In the genomic region with DNA sequence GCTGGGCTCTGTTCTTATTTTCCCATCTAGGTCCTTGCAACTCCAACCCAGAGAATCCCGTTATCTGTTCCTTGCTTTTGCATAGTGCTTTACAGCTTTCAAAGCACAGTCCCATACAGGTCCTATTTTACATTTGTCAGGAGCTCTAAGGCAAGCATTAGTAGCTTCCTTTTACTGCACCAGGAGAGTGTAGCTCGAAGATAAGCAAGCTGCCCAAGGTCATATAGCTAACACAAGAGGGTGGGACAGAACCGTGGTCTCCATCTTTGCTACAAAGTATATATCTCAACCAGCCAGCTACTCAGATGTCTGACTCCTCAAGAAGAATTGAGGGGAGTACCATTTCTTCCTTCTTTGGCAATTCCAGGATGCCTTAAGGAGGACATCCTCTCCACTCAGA, we compare ENCODE assay signal across 17 mouse cellular contexts. TPM values are rescaled to one million over a fixed set of nuclear protein-coding genes. Genes with fewer than 3 reads are reported as not detected.
A peak's percentile ranks its signal among the peaks of the same experiment; 100 is the strongest.
DNase-seq lines count a peak whose midpoint lies in the region; ATAC-seq and TF ChIP-seq lines count a peak whose summit lies in the region.
"Had no signal": no experiment of that assay in that cellular context is flagged by ENCODE, and none has a peak within 500 bp of the region (broad histone marks: within the 10 kb centered on the region; RNA-seq: fewer than 3 reads in every experiment).

No protein-coding gene starts in this region.

- 20% methylated on average over 3 of the region's 3 CpGs for WGBS in liver, embryonic 12.5 days (ENCODE audit: insufficient replicate concordance)
- 17% methylated on average over 3 of the region's 3 CpGs for WGBS in liver, embryonic 16.5 days (ENCODE audit: insufficient replicate concordance)
- WGBS in hindbrain, embryonic 10.5 days: 55% methylated on average over 3 of the region's 3 CpGs
- 73% methylated on average over 3 of the region's 3 CpGs for WGBS in thymus, adult 2 months

- H3K27me3 ChIP-seq in erythroblast, embryonic 14.5 days (ENCODE audit: control insufficient read depth): peaks cover 10% of the 10 kb centered on the region
- H3K27me3 ChIP-seq in liver, embryonic 12.5 days (replicated peaks): no peaks in the 10 kb centered on the region
- H3K27me3 ChIP-seq in liver, embryonic 16.5 days (ENCODE audit: control insufficient read depth, insufficient read depth, low read depth, low read length): no peaks in the 10 kb centered on the region
- H3K27me3 ChIP-seq in hindbrain, embryonic 10.5 days (ENCODE audit: insufficient read depth, poor library complexity, severe bottlenecking): peaks cover 47% of the 10 kb centered on the region
- no peaks in the 10 kb centered on the region for H3K27me3 ChIP-seq in thymus, adult 2 months (ENCODE audit: control insufficient read depth, insufficient read depth, low read length)

- H3K4me2 ChIP-seq in liver, embryonic 12.5 days: peak overlapping the region; percentile 50
- peak overlapping the region; percentile 37; the same call in 1 of the 2 replicates for H3K4me2 ChIP-seq in liver, embryonic 16.5 days (ENCODE audit: low read depth, low read length)
- H3K4me2 ChIP-seq: forebrain, embryonic 12.5 days; heart, embryonic 12.5 days; hindbrain, embryonic 15.5 days had no signal

- peak overlapping the region; percentile 8 for H3K4me3 ChIP-seq in erythroblast, embryonic 14.5 days (replicated peaks)
- no peak overlapping the region for H3K4me3 ChIP-seq in liver, embryonic 12.5 days
- no peak overlapping the region for H3K4me3 ChIP-seq in liver, embryonic 16.5 days (ENCODE audit: low read depth, low read length)
- no peak overlapping the region for H3K4me3 ChIP-seq in hindbrain, embryonic 10.5 days
- H3K4me3 ChIP-seq in thymus, adult 2 months (ENCODE audit: control insufficient read depth, insufficient read depth, low read length): no peak overlapping the region
- H3K4me3 ChIP-seq: embryonic facial prominence, embryonic 10.5 days; forebrain, embryonic 12.5 days; heart, embryonic 12.5 days; hindbrain, embryonic 15.5 days had no signal

- no peaks in the 10 kb centered on the region for H3K9me3 ChIP-seq in erythroblast, embryonic 14.5 days (ENCODE audit: control insufficient read depth, low read length)
- H3K9me3 ChIP-seq in liver, embryonic 12.5 days (replicated peaks): no peaks in the 10 kb centered on the region
- H3K9me3 ChIP-seq in liver, embryonic 16.5 days (replicated peaks; ENCODE audit: control insufficient read depth, low read length): no peaks in the 10 kb centered on the region
- H3K9me3 ChIP-seq in hindbrain, embryonic 10.5 days: no peaks in the 10 kb centered on the region
- H3K9me3 ChIP-seq: embryonic facial prominence, embryonic 10.5 days; forebrain, embryonic 12.5 days; heart, embryonic 12.5 days; hindbrain, embryonic 15.5 days had no signal

- TF ChIP-seq POLR2A in thymus, adult 2 months (IDR thresholded peaks at IDR 0.05; ENCODE audit: control insufficient read depth, extremely low read depth, insufficient read depth, low read length, poor library complexity): no peak

- H3K27ac ChIP-seq in liver, embryonic 12.5 days: peak overlapping the region; percentile 69
- peak overlapping the region; percentile 44; the same call in 1 of the 2 replicates for H3K27ac ChIP-seq in liver, embryonic 16.5 days (ENCODE audit: low read length)
- no peak overlapping the region for H3K27ac ChIP-seq in hindbrain, embryonic 10.5 days
- no peak overlapping the region for H3K27ac ChIP-seq in thymus, adult 2 months (ENCODE audit: control insufficient read depth, insufficient read depth, low read length)
- H3K27ac ChIP-seq: embryonic facial prominence, embryonic 10.5 days; forebrain, embryonic 12.5 days; hindbrain, embryonic 15.5 days had no signal

- peaks cover 71% of the 10 kb centered on the region for H3K4me1 ChIP-seq in erythroblast, embryonic 14.5 days (ENCODE audit: control insufficient read depth)
- H3K4me1 ChIP-seq in liver, embryonic 12.5 days: peaks cover 66% of the 10 kb centered on the region
- H3K4me1 ChIP-seq in liver, embryonic 16.5 days (ENCODE audit: control insufficient read depth, low read depth, low read length): peaks cover 36% of the 10 kb centered on the region
- H3K4me1 ChIP-seq in hindbrain, embryonic 10.5 days (replicated peaks): peaks cover 8% of the 10 kb centered on the region
- H3K4me1 ChIP-seq in thymus, adult 2 months (replicated peaks; ENCODE audit: control insufficient read depth, insufficient read depth, low read length): peaks cover 20% of the 10 kb centered on the region
- H3K4me1 ChIP-seq: forebrain, embryonic 12.5 days had no signal

- DNase-seq in hindbrain, embryonic 10.5 days (ENCODE audit: low spot score): no peak
- no peak for DNase-seq in thymus, adult 2 months
- DNase-seq in gastrocnemius, postnatal 36 days: no peak
- DNase-seq: adrenal gland, postnatal 25 days; cerebellum, adult 18-20 months; cerebellum, adult 9-11 months; cerebellum, postnatal 36 days; gastrocnemius, postnatal 14 days had no signal

- no peak overlapping the region for H3K9ac ChIP-seq in liver, embryonic 12.5 days
- no peak overlapping the region for H3K9ac ChIP-seq in liver, embryonic 16.5 days (ENCODE audit: low read depth, low read length)
- H3K9ac ChIP-seq: forebrain, embryonic 12.5 days; heart, embryonic 12.5 days; hindbrain, embryonic 15.5 days had no signal

- intact Hi-C loops in gastrocnemius, postnatal 36 days (cut with DNase I): no loop called here

- no peak for ATAC-seq in erythroblast, adult 5-6 weeks (replicated peaks; ENCODE audit: low FRiP score, poor library complexity, severe bottlenecking)
- ATAC-seq in liver, embryonic 12.5 days: peak; percentile 51
- peak; percentile 26; the same call in 1 of the 2 replicates for ATAC-seq in liver, embryonic 16.5 days (ENCODE audit: low read depth)
- ATAC-seq: forebrain, embryonic 16.5 days had no signal

- no peak for TF ChIP-seq CTCF in thymus, adult 2 months (IDR thresholded peaks at IDR 0.05; ENCODE audit: borderline replicate concordance, control insufficient read depth, extremely low read depth, insufficient read depth, low read length, poor library complexity)

- H3K36me3 ChIP-seq in erythroblast, embryonic 14.5 days (ENCODE audit: control insufficient read depth): no peaks in the 10 kb centered on the region; the same call in 1 of the 2 replicates
- no peaks in the 10 kb centered on the region for H3K36me3 ChIP-seq in liver, embryonic 12.5 days
- H3K36me3 ChIP-seq in liver, embryonic 16.5 days (ENCODE audit: control insufficient read depth, insufficient read depth): no peaks in the 10 kb centered on the region
- no peaks in the 10 kb centered on the region for H3K36me3 ChIP-seq in hindbrain, embryonic 10.5 days
- no peaks in the 10 kb centered on the region for H3K36me3 ChIP-seq in thymus, adult 2 months (ENCODE audit: control insufficient read depth, insufficient read depth, low read length)
- H3K36me3 ChIP-seq: embryonic facial prominence, embryonic 10.5 days; forebrain, embryonic 12.5 days; heart, embryonic 12.5 days; hindbrain, embryonic 15.5 days had no signal

RNA-seq across cellular contexts. Expression of a gene that starts 23.7 kb away (rescaled TPM):
- 1.6 and 1.9 TPM in 2 replicates for polyA plus RNA-seq in erythroblast, embryonic 14.5 days (2012)
- total RNA-seq in erythroblast, adult 5-6 weeks (2015; ENCODE audit: low replicate concordance): 4.6 and 8.6 TPM in 2 replicates
- 23.8 and 31.1 TPM in 2 replicates for total RNA-seq in erythroblast, adult 5-6 weeks (2017; ENCODE audit: low replicate concordance)
- 3.8 and 4.4 TPM in 2 replicates for polyA plus RNA-seq in liver, embryonic 12.5 days (2016; fragmentation: Nextera tagmentation; extraction: Ambion mirVana)
- polyA plus RNA-seq in liver, embryonic 16.5 days (2015; fragmentation: Nextera tagmentation; extraction: Ambion mirVana): 2.7 and 3.2 TPM in 2 replicates
- 4.2 and 5.4 TPM in 2 replicates for polyA plus RNA-seq in hindbrain, embryonic 10.5 days (2016; fragmentation: Nextera tagmentation; extraction: Ambion mirVana)
- 7.8 TPM in 2 replicates for polyA plus RNA-seq in thymus, adult 2 months (2012; rRNA removed)
- 1 to 10 TPM; 6.8 to 7.2 TPM for total RNA-seq in gastrocnemius, postnatal 36 days (2021)

Comparison
In these comparisons a context has a peak if more than half of its experiments do, and no peak if none do; other contexts are left out.
1. H3K27ac ChIP-seq: peak in liver, embryonic 12.5 days (single experiment) and liver, embryonic 16.5 days (single experiment); none in hindbrain, embryonic 10.5 days (single experiment) and thymus, adult 2 months (single experiment).